Mouse (Mus musculus): ENCODE measurements at regions not wholly inside any gene's neighbourhood (a gene's known extent, or its start where the extent isn't known, plus 50 kb on each side); places are given as distances from the start of the nearest gene placed in this dataset.
"Not testable (repeated sequence)": the region's sequence is repeated elsewhere in the genome, so short reads cannot be mapped to it uniquely, and the experiment has no call there.

- no peak for TF ChIP-seq POLR2A (IDR thresholded peaks at IDR 0.05; ENCODE audit: borderline replicate concordance, extremely low read depth, insufficient read depth, insufficient read length, poor library complexity, severe bottlenecking)
- no peak for TF ChIP-seq CTCF (IDR thresholded peaks at IDR 0.05; ENCODE audit: borderline replicate concordance, extremely low read depth, insufficient read depth, insufficient read length)
- DNase-seq (ENCODE audit: low read depth), result no peak
Measured at GRCm38 (mm10) chr11:10276224-10276623, 837.8 kb upstream of the Vwc2 start.

GRCm38 (mm10) chr11:10283553-10283952 is 830.5 kb upstream of the Vwc2 start:
- no peak for TF ChIP-seq CTCF (IDR thresholded peaks at IDR 0.05; ENCODE audit: borderline replicate concordance, extremely low read depth, insufficient read depth, insufficient read length)
- TF ChIP-seq POLR2A (IDR thresholded peaks at IDR 0.05; ENCODE audit: borderline replicate concordance, extremely low read depth, insufficient read depth, insufficient read length, poor library complexity, severe bottlenecking), result no peak
- DNase-seq (ENCODE audit: low read depth), result peak; percentile 49

- TF ChIP-seq CTCF (IDR thresholded peaks at IDR 0.05; ENCODE audit: borderline replicate concordance, extremely low read depth, insufficient read depth, insufficient read length) (no peak), POLR2A (IDR thresholded peaks at IDR 0.05; ENCODE audit: borderline replicate concordance, extremely low read depth, insufficient read depth, insufficient read length, poor library complexity, severe bottlenecking) (no peak)
- DNase-seq (ENCODE audit: low read depth), result no peak
Measured at GRCm38 (mm10) chr11:10291996-10292395, 822.0 kb upstream of the Vwc2 start.

- TF ChIP-seq CTCF (IDR thresholded peaks at IDR 0.05; ENCODE audit: borderline replicate concordance, extremely low read depth, insufficient read depth, insufficient read length), result no peak
- no peak for TF ChIP-seq POLR2A (IDR thresholded peaks at IDR 0.05; ENCODE audit: borderline replicate concordance, extremely low read depth, insufficient read depth, insufficient read length, poor library complexity, severe bottlenecking)
- no peak for DNase-seq (ENCODE audit: low read depth)
Measured at GRCm38 (mm10) chr11:10309023-10309720, 804.9 kb upstream of the Vwc2 start.

GRCm38 (mm10) chr11:10317427-10317826 is 796.6 kb upstream of the Vwc2 start:
- TF ChIP-seq POLR2A (IDR thresholded peaks at IDR 0.05; ENCODE audit: borderline replicate concordance, extremely low read depth, insufficient read depth, insufficient read length, poor library complexity, severe bottlenecking) (no peak), CTCF (IDR thresholded peaks at IDR 0.05; ENCODE audit: borderline replicate concordance, extremely low read depth, insufficient read depth, insufficient read length) (no peak)
- DNase-seq (ENCODE audit: low read depth), result no peak

- TF ChIP-seq POLR2A (IDR thresholded peaks at IDR 0.05; ENCODE audit: borderline replicate concordance, extremely low read depth, insufficient read depth, insufficient read length, poor library complexity, severe bottlenecking), result no peak
- no peak for DNase-seq (ENCODE audit: low read depth)
Measured at GRCm38 (mm10) chr11:10318048-10318759, 795.8 kb upstream of the Vwc2 start.

GRCm38 (mm10) chr11:10330253-10330652 is 783.8 kb upstream of the Vwc2 start:
- not testable (repeated sequence) for DNase-seq (ENCODE audit: low read depth)

GRCm38 (mm10) chr11:10337781-10338180 is 776.2 kb upstream of the Vwc2 start:
- no peak for TF ChIP-seq POLR2A (IDR thresholded peaks at IDR 0.05; ENCODE audit: borderline replicate concordance, extremely low read depth, insufficient read depth, insufficient read length, poor library complexity, severe bottlenecking)
- no peak for TF ChIP-seq CTCF (IDR thresholded peaks at IDR 0.05; ENCODE audit: borderline replicate concordance, extremely low read depth, insufficient read depth, insufficient read length)

GRCm38 (mm10) chr11:10372340-10372739 is 741.7 kb upstream of the Vwc2 start:
- peak; percentile 44 for DNase-seq (ENCODE audit: low read depth)

More at GRCm38 (mm10) chr11:10337781-10338180, 776.2 kb upstream of the Vwc2 start:
- DNase-seq (ENCODE audit: low read depth), result no peak

More at GRCm38 (mm10) chr11:10372340-10372739, 741.7 kb upstream of the Vwc2 start:
- no peak for TF ChIP-seq CTCF (IDR thresholded peaks at IDR 0.05; ENCODE audit: borderline replicate concordance, extremely low read depth, insufficient read depth, insufficient read length)
- TF ChIP-seq POLR2A (IDR thresholded peaks at IDR 0.05; ENCODE audit: borderline replicate concordance, extremely low read depth, insufficient read depth, insufficient read length, poor library complexity, severe bottlenecking), result no peak
